Mouse (Mus musculus) liver, embryonic 14.5 days (tissue): ENCODE measurements around the gene Srd5a1.

Experiments
- CTCF ChIP-seq: IDR thresholded peaks from 2 replicates; pipeline ENCODE4 v1.5.1; 2016; ENCODE audit warnings: antibody characterized with exemption, low read depth, control low read depth
- EP300 ChIP-seq: IDR thresholded peaks from 2 replicates; pipeline ENCODE4 v1.6.1; 2016; ENCODE audit warnings: antibody characterized with exemption, low read depth

DNA sequence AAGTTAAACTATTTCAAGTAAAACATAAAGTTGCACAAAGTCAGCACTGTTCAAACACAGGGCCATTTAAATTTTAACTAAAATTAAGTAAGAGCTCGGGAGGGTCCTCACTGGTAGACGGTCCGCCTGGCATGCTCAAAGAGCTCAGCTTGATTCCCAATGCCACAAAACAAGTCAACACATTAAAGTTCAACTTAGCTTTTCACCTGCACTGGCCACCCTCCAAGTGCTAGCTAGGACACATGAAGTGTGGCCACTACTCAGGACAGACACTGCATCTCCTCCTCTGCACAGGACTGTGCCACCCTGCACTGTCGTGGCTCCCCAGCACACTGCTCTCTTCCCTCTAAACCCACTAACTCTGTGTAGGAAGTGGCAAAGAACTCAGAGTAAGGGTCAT, 85.4 kb downstream of the Srd5a1 start:
- TF ChIP-seq EP300 (no peak), CTCF (no peak)
